Comparison of ENCODE assay signal across 1 mouse cellular context in the genomic region with DNA sequence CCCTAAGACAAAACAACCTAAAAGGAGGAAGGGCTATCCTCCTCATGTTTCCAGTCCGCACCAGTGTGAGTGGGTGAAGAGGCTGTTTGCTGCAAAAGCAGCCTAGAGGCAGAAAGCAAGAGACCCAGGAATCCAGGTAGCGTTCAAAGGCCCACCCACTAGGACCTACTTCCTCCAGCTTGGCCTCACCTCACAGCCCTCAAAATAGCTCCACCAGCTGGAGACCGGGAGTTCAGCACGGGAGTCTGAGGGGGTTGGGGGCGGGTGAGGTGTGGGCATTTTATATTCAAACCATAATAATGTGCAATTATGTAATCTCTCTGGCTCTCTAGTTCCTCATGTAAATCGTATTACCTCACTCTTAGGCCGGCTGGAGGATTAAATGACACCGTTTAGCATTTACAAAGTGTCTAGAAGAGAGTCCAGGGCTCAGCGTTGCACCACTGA.
TF ChIP-seq lines count a peak whose summit lies in the region.

No protein-coding gene starts in this region.

TF ChIP-seq in MEL, 35 proteins besides CTCF, POLR2A, EP300 and RAD21:
- TF ChIP-seq RCOR1 (IDR thresholded peaks at IDR 0.05; ENCODE audit: low read depth, low read length) = no peak
- TF ChIP-seq BHLHE40 (IDR thresholded peaks at IDR 0.05; ENCODE audit: borderline replicate concordance, low read depth, low read length) = no peak
- no peak for TF ChIP-seq MYC (IDR thresholded peaks at IDR 0.05; ENCODE audit: low read depth, low read length)
- peak; percentile 29 for TF ChIP-seq SMC3 (IDR thresholded peaks at IDR 0.05; ENCODE audit: low read depth, low read length)
- TF ChIP-seq GABPA (IDR thresholded peaks at IDR 0.05; ENCODE audit: low read depth, low read length) = no peak
- TF ChIP-seq POLR2AphosphoS5 (IDR thresholded peaks at IDR 0.05; ENCODE audit: borderline replicate concordance, low read depth, low read length) = no peak
- no peak for TF ChIP-seq MAFK (IDR thresholded peaks at IDR 0.05; ENCODE audit: borderline replicate concordance, low read depth, low read length)
- TF ChIP-seq SIN3A (IDR thresholded peaks at IDR 0.05; ENCODE audit: low read length) = no peak
